Mouse (Mus musculus) liver, postnatal 0 days (tissue): ENCODE results near the gene Kif17.

Experiments used
- CTCF ChIP-seq: sonication (generic); IDR thresholded peaks from 2 replicates; pipeline ENCODE4 v1.5.1; 2016; ENCODE audit warnings: antibody characterized with exemption, low read depth
- EP300 ChIP-seq: IDR thresholded peaks from 2 replicates; pipeline ENCODE4 v1.6.1; 2016; ENCODE audit warnings: antibody characterized with exemption, low read depth, mild to moderate bottlenecking

DNA sequence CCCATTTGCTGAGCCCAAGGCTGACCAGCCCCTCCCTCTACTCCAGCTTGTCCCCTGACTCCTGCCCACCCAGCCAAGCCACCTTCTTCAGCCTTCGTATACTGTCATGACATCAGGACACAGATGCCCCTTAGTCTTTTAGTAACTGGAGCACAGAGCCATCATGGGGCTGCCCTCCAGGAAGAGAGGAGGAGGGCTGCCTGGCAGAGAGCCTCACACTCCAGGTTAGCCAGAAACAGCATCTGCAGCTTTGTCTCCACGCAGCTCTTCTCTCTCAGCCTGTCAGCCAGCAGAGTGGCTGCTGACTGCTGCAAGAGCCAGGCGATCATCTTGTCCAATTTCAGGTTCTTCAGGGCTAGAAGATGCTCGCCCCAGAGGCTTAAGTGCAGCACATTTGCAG is 63.6 kb downstream of the Kif17 start:
- TF ChIP-seq CTCF (no peak), EP300 (no peak)
